Mouse (Mus musculus): ENCODE measurements at regions not wholly inside any gene's neighbourhood (a gene's known extent, or its start where the extent isn't known, plus 50 kb on each side); places are given as distances from the start of the nearest gene placed in this dataset.

- Histone ChIP-seq H3K27me3 (ENCODE audit: control insufficient read depth, insufficient read depth, low read length, poor library complexity, severe bottlenecking) (no peaks in the 10 kb centered on the region), H3K36me3 (ENCODE audit: control insufficient read depth, insufficient read depth, low read length, poor library complexity, severe bottlenecking) (no peaks in the 10 kb centered on the region)
- no peak for DNase-seq (ENCODE audit: low read depth, low spot score)
Observed at GRCm38 (mm10) chr13:42544536-42545094, 135.8 kb upstream of the Phactr1 start.

DNA sequence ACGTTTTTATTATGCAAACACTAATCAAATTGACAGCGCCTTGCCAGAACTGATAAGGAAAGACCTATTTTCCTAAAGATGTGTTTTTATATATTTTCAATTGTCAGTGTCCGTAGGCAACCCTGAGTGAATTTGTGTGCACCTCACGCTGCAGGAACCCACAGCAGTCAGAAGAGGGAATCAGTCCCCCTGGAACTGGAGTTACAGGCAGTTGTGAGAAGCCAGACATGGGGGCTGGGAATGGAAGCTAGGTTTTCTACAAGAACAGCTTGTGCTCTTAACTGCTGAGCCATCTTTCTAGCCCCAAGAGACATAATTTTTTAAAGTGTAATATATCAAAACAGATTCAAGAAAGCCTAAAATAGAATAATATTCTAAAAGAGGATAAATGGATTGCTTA is 134.0 kb upstream of the Phactr1 start:
- H3K27me3 ChIP-seq (ENCODE audit: control insufficient read depth, insufficient read depth, low read length, poor library complexity, severe bottlenecking), result no peaks in the 10 kb centered on the region
- H3K36me3 ChIP-seq (ENCODE audit: control insufficient read depth, insufficient read depth, low read length, poor library complexity, severe bottlenecking), result no peaks in the 10 kb centered on the region
- no peak for DNase-seq (ENCODE audit: low read depth, low spot score)

GRCm38 (mm10) chr13:42546851-42547250 is 133.6 kb upstream of the Phactr1 start:
- DNase-seq (ENCODE audit: low read depth, low spot score), result no peak
- Histone ChIP-seq H3K27me3 (ENCODE audit: control insufficient read depth, insufficient read depth, low read length, poor library complexity, severe bottlenecking) (no peaks in the 10 kb centered on the region), H3K36me3 (ENCODE audit: control insufficient read depth, insufficient read depth, low read length, poor library complexity, severe bottlenecking) (no peaks in the 10 kb centered on the region)

DNA sequence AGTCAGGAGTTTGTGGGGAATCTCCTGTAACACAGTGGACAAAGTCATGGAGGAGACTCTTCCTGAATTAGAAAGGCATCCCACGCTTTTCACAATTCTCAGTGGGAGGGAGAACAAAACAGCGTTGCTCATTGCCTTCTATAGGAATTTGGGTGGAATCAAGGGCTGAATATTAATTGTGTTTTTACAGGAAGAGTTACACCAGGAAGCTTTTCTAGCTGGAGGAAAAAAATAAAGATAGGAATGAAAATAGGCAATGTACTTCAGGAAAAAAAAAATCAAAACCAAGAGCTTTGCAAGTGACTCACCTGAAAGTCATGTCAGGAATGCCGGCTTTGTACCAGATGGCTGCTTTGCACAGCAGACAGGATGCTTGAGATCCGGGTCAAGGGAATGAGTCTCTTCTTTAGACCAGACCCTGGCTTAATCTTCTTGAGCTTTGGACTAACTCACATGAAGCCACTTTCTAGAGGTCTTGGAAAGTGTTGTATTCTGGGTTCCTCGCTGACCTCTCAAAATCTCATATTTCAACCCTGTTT is 131.3 kb upstream of the Phactr1 start:
- Histone ChIP-seq H3K27me3 (ENCODE audit: control insufficient read depth, insufficient read depth, low read length, poor library complexity, severe bottlenecking) (no peaks in the 10 kb centered on the region), H3K36me3 (ENCODE audit: control insufficient read depth, insufficient read depth, low read length, poor library complexity, severe bottlenecking) (no peaks in the 10 kb centered on the region)
- no peak for DNase-seq (ENCODE audit: low read depth, low spot score)

DNA sequence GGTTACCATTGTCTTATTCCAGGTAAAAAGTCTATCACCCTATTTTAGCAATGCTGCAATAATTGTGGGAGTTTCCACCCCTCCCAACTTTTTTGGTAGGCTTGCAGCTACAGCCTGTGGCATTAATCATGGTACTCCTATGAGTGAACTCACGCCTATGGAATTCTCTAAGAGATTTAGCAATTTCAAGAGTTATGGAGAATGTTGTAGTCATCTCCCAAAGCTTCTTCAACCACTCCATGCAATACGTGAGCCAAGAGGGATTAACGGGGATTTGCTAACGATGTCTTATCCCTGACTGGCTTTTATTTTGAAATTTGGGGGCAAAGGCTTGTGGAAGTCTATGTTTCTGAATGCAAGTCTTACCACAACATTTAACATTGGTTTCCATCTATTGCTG is 125.5 kb upstream of the Phactr1 start:
- Histone ChIP-seq H3K36me3 (ENCODE audit: control insufficient read depth, insufficient read depth, low read length, poor library complexity, severe bottlenecking) (no peaks in the 10 kb centered on the region), H3K27me3 (ENCODE audit: control insufficient read depth, insufficient read depth, low read length, poor library complexity, severe bottlenecking) (no peaks in the 10 kb centered on the region)
- no peak for DNase-seq (ENCODE audit: low read depth, low spot score)

- H3K36me3 ChIP-seq (ENCODE audit: control insufficient read depth, insufficient read depth, low read length, poor library complexity, severe bottlenecking), result no peaks in the 10 kb centered on the region
- DNase-seq (ENCODE audit: low read depth, low spot score), result no peak
Observed at GRCm38 (mm10) chr13:42558526-42558925, 121.9 kb upstream of the Phactr1 start.

DNA sequence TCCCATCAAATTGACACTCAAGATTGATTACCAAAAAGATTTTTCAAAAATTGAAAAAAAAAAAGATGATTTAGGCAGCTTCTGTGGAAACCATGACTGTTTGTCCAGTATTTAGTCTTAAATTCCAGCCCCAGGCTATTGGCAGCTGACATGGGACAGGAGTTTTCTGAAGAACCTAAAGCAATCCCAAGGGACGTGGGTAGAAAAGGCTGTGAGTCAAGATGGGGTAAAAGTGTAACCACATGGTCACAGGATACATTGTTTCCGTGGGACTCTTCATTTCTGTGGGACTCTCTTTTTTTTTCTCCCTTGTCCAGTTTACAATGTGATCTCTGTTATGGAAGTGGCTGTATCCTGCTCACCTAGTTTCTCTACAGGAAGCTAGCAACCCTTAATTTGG is 119.0 kb upstream of the Phactr1 start:
- Histone ChIP-seq H3K27me3 (ENCODE audit: control insufficient read depth, insufficient read depth, low read length, poor library complexity, severe bottlenecking) (no peaks in the 10 kb centered on the region), H3K36me3 (ENCODE audit: control insufficient read depth, insufficient read depth, low read length, poor library complexity, severe bottlenecking) (no peaks in the 10 kb centered on the region)
- DNase-seq (ENCODE audit: low read depth, low spot score), result no peak

More at GRCm38 (mm10) chr13:42558526-42558925, 121.9 kb upstream of the Phactr1 start:
- H3K27me3 ChIP-seq (ENCODE audit: control insufficient read depth, insufficient read depth, low read length, poor library complexity, severe bottlenecking), result no peaks in the 10 kb centered on the region

DNA sequence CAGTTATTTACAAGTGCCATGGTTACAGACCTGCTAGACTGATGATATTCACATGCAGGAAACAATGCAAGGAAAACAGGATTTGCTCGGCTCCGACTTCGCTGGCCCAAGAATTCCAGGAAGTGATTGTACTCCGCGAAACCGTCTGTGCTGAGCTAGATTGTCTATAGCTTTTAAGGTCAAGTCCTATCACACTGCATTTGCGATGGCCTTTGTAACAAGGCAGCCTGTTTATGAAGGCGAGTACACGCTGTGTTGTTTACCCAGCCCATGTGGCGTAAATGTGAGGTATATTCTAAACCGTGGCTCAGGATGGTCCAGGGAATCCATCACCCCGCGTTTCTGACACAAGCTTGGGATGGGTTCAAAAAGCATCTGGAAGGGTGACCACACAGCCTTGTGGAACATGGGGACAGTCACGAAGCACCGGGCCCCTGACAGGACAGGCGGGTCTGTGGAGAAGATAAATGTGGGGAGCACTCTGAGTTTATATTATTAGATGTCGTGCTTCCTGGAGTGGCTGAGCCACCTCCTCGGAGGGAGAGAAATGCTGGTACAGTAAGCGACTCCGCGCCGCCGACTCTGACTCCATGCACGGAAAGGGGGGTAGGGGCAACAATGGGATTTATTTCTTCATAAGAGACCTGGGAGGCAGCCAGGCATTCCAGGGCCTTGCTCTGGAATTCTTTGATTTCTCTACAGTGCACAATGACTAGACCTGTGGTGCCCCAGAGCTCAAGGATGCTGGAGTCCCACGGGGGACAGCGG is 114.9 kb upstream of the Phactr1 start:
- DNase-seq (ENCODE audit: low read depth, low spot score), result no peak
- Histone ChIP-seq H3K36me3 (ENCODE audit: control insufficient read depth, insufficient read depth, low read length, poor library complexity, severe bottlenecking) (no peaks in the 10 kb centered on the region), H3K27me3 (ENCODE audit: control insufficient read depth, insufficient read depth, low read length, poor library complexity, severe bottlenecking) (no peaks in the 10 kb centered on the region)

DNA sequence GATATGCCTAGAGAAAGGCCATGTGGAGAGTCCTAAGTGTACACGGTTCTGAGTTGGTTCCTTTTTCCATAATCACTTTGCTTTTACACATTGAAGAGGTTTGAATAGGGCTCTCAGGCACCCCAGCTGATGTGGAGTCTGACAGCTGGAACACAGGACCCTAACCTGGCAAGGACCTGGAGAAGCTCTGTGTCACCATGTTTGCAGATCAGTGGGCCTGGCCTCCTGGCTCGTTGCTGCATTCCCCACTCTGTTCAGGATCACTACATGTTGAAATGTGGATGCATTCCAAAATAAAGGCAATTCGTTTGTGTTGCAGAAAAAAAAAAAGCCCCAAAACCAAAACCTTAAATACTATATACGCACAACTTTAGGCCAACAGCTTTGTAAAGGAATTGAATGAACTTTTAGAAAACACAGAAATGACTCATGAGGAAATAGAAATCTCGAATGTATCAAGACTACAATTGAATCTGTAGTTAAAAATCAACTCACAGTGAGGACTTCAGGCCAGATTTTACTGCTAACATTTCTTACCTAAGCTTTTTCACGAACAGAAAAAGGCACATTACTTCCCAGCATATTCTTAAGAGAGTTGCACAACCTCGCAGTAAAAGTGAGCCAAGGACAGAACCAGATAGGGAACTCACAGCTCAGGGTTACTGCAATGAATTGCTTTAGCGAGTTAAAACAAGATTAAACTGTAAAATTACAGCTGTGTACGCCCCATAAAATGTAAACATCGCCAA is 109.6 kb upstream of the Phactr1 start:
- no peaks in the 10 kb centered on the region for H3K27me3 ChIP-seq (ENCODE audit: control insufficient read depth, insufficient read depth, low read length, poor library complexity, severe bottlenecking)
- no peaks in the 10 kb centered on the region for H3K36me3 ChIP-seq (ENCODE audit: control insufficient read depth, insufficient read depth, low read length, poor library complexity, severe bottlenecking)
- DNase-seq (ENCODE audit: low read depth, low spot score), result no peak

DNA sequence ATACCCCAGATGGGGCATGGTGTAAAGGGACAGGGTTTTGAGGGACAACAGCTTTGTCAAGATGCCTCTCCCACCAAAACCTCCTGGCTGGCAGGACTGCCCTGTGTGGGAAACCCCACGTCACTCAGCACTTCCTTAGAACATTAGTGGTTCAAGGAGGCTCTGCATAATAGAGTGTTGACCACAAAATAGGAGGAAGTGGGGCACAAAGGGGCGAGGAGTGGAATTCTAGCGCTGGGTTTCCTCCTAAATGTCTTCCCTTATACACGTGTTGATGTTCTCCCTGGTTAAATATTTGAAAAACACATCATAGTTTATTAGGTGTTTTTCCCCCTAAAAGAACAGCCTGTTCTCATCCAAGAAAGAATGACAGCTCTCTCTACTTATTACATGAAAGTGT is 106.2 kb upstream of the Phactr1 start:
- DNase-seq (ENCODE audit: low read depth, low spot score), result no peak
- no peaks in the 10 kb centered on the region for H3K36me3 ChIP-seq (ENCODE audit: control insufficient read depth, insufficient read depth, low read length, poor library complexity, severe bottlenecking)
- no peaks in the 10 kb centered on the region for H3K27me3 ChIP-seq (ENCODE audit: control insufficient read depth, insufficient read depth, low read length, poor library complexity, severe bottlenecking)

- no peaks in the 10 kb centered on the region for H3K36me3 ChIP-seq (ENCODE audit: control insufficient read depth, insufficient read depth, low read length, poor library complexity, severe bottlenecking)
- DNase-seq (ENCODE audit: low read depth, low spot score), result peak; percentile 53
Observed at GRCm38 (mm10) chr13:42575725-42576426, 104.5 kb upstream of the Phactr1 start.

GRCm38 (mm10) chr13:42579471-42579870 is 101.0 kb upstream of the Phactr1 start:
- no peak for DNase-seq (ENCODE audit: low read depth, low spot score)
- Histone ChIP-seq H3K36me3 (ENCODE audit: control insufficient read depth, insufficient read depth, low read length, poor library complexity, severe bottlenecking) (no peaks in the 10 kb centered on the region), H3K27me3 (ENCODE audit: control insufficient read depth, insufficient read depth, low read length, poor library complexity, severe bottlenecking) (no peaks in the 10 kb centered on the region)

More at GRCm38 (mm10) chr13:42575725-42576426, 104.5 kb upstream of the Phactr1 start:
- H3K27me3 ChIP-seq (ENCODE audit: control insufficient read depth, insufficient read depth, low read length, poor library complexity, severe bottlenecking), result no peaks in the 10 kb centered on the region

DNA sequence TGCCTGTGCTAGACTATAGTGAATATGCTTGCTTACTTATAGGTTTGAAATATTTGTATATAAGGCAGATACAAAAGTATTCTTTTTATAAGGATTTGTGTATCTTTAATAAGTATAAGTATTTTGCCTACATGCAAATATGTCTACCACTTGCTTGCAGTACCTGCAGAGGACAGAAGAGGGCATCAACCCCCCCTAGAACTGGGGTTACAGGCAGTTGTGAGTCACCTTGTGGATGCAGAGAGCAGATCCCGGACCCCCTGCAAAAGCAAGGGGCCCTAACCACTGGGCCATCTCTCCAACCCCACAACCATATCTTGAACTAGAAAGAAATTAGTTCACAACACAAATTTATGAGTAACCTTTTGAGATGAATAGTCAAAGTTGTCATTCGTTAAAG is 91.3 kb upstream of the Phactr1 start:
- Histone ChIP-seq H3K27me3 (ENCODE audit: control insufficient read depth, insufficient read depth, low read length, poor library complexity, severe bottlenecking) (no peaks in the 10 kb centered on the region), H3K36me3 (ENCODE audit: control insufficient read depth, insufficient read depth, low read length, poor library complexity, severe bottlenecking) (no peaks in the 10 kb centered on the region)
- DNase-seq (ENCODE audit: low read depth, low spot score), result no peak

DNA sequence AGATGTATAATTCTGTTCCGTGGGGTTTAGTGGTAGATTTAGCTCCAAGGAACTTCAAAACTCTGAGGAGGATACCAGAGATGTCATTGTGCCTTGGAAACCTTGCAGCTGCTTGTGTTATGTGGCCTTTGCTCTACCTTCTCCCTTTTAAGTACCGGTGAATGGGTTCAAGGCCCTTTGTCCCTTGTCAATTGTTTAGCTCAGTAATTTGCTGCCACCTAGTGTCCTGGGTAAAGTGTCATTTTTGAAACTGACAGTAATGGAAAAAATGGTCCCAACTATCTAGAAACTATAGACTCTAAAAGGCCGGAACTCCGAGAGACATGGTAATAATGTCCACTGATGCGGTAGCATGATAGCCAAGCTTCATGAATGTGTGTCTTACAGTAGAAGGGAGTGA is 90.8 kb upstream of the Phactr1 start:
- Histone ChIP-seq H3K36me3 (ENCODE audit: control insufficient read depth, insufficient read depth, low read length, poor library complexity, severe bottlenecking) (no peaks in the 10 kb centered on the region), H3K27me3 (ENCODE audit: control insufficient read depth, insufficient read depth, low read length, poor library complexity, severe bottlenecking) (no peaks in the 10 kb centered on the region)
- peak; percentile 20 for DNase-seq (ENCODE audit: low read depth, low spot score)

Data from splenic B cell, adult 2 months (primary cell).